Mouse (Mus musculus): ENCODE data around the gene Akap10. TPM values are rescaled to one million over a fixed set of nuclear protein-coding genes. Genes with fewer than 3 reads are reported as not detected.
"Not testable (repeated sequence)": the region's sequence is repeated elsewhere in the genome, so short reads cannot be mapped to it uniquely, and the experiment has no call there.

Gene Akap10
- polyA plus RNA-seq, 1 experiment from 2014 or later, result 7.7 TPM

DNA sequence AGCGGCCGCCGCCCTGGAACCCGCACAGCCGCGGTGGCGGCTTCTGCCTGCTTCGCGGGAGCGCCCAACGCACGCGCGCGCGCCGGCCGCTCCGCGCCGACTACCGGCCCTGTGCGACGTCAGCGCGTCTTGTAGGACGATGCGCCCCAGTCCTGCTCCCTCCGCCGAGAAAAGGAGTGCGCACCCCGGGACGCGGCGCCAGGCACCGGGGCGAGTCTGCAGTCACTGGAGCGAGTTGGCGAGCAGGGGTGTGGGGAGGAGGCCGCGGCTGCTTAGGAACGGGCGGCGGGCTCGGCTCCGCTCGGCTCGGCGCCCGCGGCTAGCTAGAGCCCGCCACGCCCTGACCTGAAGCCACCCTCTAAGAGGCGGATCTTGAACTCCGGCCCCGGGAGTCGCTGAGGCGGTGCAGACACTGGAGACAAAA, 75.1 kb downstream of the Akap10 start, which contains the start of gene Ulk2:
TSS of gene Ulk2 (minus strand) at position 86 of the 424 bp plus-strand sequence.
- ATAC-seq (ENCODE audit: low read depth), result peak; percentile 75
- WGBS (ENCODE audit: insufficient replicate concordance), result under 1% methylated on average over 58 of the region's 58 CpGs
- Histone ChIP-seq H3K9ac (ENCODE audit: low read depth, low read length) (peak within 1 kb of the TSS; percentile 88), H3K4me3 (ENCODE audit: low read depth, low read length) (peak within 1 kb of the TSS; percentile 77), H3K27me3 (ENCODE audit: control insufficient read depth, insufficient read depth, low read depth, low read length) (no peaks in the 10 kb centered on the region), H3K9me3 (replicated peaks; ENCODE audit: control insufficient read depth, low read length) (no peaks in the 10 kb centered on the region), H3K4me2 (ENCODE audit: low read depth, low read length) (peak within 1 kb of the TSS; percentile 86), H3K36me3 (ENCODE audit: control insufficient read depth, insufficient read depth) (no peaks in the 10 kb centered on the region), H3K27ac (ENCODE audit: low read length) (peak within 1 kb of the TSS; percentile 79), H3K4me1 (ENCODE audit: control insufficient read depth, low read depth, low read length) (peaks cover 3% of the 10 kb centered on the region)

DNA sequence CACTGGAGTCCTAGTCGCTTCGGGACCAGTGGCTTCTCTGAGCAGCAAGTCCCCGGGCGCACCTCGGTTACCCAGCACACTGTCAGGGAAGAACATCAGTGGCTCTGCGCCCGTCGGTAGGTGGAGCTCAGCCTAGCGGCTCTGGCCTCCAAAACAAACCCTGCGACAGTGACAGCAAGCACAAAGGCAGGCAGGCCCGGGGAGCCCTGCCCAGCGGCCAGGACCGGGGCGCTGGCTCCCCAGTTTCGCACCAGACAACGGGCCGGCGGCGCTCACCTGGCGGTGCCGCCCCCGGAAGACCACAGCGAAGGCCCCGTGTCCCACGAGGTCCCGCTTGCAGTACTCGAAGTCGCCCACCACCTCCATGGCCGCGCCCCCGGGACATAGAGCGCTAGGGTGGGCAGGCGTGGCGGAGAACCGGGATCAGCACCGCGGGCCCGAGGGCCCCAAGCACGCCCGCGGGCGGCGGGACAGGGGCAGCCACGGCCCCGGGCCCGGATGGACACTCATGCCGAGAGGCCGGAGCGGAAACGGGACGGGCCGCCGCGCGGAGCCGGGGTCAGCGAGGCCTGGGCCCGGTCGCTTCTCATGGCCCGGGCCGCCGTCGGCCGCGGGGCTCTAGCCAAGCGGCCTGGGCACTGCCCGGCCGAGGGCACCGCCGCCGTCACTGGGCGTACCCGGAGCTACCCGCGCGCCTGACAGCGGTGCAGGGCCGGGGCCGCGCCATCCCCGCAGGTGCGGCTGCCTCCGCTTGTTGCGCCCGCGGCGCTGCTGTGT, 75.7 kb downstream of the Akap10 start:
- peak; percentile 83 for ATAC-seq (ENCODE audit: low read depth)
- H3K36me3 ChIP-seq (ENCODE audit: control insufficient read depth, insufficient read depth), result no peaks in the 10 kb centered on the region
- H3K9me3 ChIP-seq (replicated peaks; ENCODE audit: control insufficient read depth, low read length), result no peaks in the 10 kb centered on the region
- H3K4me2 ChIP-seq (ENCODE audit: low read depth, low read length), result peak overlapping the region; percentile 86
- WGBS (ENCODE audit: insufficient replicate concordance), result under 1% methylated on average over 85 of the region's 87 CpGs
- no peaks in the 10 kb centered on the region for H3K27me3 ChIP-seq (ENCODE audit: control insufficient read depth, insufficient read depth, low read depth, low read length)
- peak overlapping the region; percentile 77 for H3K4me3 ChIP-seq (ENCODE audit: low read depth, low read length)
- peaks cover 3% of the 10 kb centered on the region for H3K4me1 ChIP-seq (ENCODE audit: control insufficient read depth, low read depth, low read length)
- H3K27ac ChIP-seq (ENCODE audit: low read length), result peak overlapping the region; percentile 79
- H3K9ac ChIP-seq (ENCODE audit: low read depth, low read length), result peak overlapping the region; percentile 88

DNA sequence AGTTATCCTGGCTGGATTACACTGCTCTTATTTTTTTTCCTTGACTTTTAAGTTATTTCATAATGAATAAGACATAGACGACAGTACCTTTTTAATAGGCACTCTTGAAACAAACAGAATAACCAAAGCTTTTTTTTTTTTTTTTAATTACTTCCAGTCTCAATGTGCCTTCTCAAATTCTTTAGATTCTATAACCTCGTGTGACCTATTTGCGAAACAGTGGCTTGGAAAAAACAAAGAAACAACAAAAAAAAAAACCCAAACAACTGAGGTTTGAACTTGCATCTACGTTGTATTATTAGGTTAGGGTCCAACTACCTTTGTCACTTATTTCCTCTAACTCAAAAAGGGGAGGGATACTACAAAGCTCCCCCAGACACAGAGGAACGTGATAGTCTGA, 76.4 kb downstream of the Akap10 start:
- Histone ChIP-seq H3K27ac (ENCODE audit: low read length) (peak overlapping the region; percentile 79), H3K27me3 (ENCODE audit: control insufficient read depth, insufficient read depth, low read depth, low read length) (no peaks in the 10 kb centered on the region), H3K9ac (ENCODE audit: low read depth, low read length) (peak overlapping the region; percentile 88), H3K4me2 (ENCODE audit: low read depth, low read length) (peak overlapping the region; percentile 86), H3K9me3 (replicated peaks; ENCODE audit: control insufficient read depth, low read length) (no peaks in the 10 kb centered on the region), H3K4me1 (ENCODE audit: control insufficient read depth, low read depth, low read length) (peaks cover 3% of the 10 kb centered on the region), H3K36me3 (ENCODE audit: control insufficient read depth, insufficient read depth) (no peaks in the 10 kb centered on the region), H3K4me3 (ENCODE audit: low read depth, low read length) (peak overlapping the region; percentile 77)
- ATAC-seq (ENCODE audit: low read depth), result no peak
- WGBS (ENCODE audit: insufficient replicate concordance), result 19% methylated on average over 5 of the region's 5 CpGs

DNA sequence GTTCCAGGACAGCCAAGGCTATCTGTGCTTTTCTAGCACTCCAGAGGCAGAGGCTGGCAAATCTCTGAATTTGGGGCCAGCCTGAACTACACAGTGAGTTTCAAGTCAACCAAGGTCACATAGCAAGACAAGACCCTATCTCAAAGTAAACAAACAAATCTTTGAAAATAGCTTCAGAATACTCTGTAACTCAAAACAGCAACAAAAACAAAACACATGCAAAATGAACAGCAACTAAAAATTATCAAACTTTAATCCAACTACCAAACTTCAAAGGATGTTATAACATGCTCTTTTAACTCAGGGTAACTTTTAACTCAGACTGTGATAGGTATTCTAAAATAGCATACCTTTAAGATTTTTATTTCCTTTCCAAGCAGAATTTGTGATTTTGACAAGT, 77.1 kb downstream of the Akap10 start:
- Histone ChIP-seq H3K4me3 (ENCODE audit: low read depth, low read length) (no peak overlapping the region), H3K9me3 (replicated peaks; ENCODE audit: control insufficient read depth, low read length) (no peaks in the 10 kb centered on the region), H3K9ac (ENCODE audit: low read depth, low read length) (no peak overlapping the region), H3K36me3 (ENCODE audit: control insufficient read depth, insufficient read depth) (no peaks in the 10 kb centered on the region), H3K27ac (ENCODE audit: low read length) (no peak overlapping the region), H3K4me1 (ENCODE audit: control insufficient read depth, low read depth, low read length) (peaks cover 3% of the 10 kb centered on the region), H3K27me3 (ENCODE audit: control insufficient read depth, insufficient read depth, low read depth, low read length) (no peaks in the 10 kb centered on the region), H3K4me2 (ENCODE audit: low read depth, low read length) (no peak overlapping the region)
- no peak for ATAC-seq (ENCODE audit: low read depth)

DNA sequence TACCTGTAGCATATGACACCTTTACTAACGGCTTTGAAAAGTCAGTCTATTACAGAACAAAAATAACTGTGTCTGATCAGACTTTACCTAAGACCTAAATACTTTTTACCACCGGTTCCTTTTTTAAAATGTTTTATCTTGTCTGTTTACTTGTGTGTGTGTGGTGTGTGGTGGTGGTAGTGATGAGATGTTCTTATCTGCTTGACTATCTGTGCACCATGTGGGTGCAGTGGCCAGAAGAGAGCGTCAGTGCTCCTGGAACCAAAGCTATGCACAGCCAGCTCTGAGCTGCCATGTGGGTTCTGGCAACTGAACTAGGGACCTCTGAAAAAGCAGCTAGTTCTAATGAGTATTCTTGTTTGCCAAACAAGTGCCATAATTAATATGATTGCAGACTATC, 78.9 kb downstream of the Akap10 start:
- Histone ChIP-seq H3K27ac (ENCODE audit: low read length) (no peak overlapping the region), H3K4me2 (ENCODE audit: low read depth, low read length) (no peak overlapping the region), H3K4me3 (ENCODE audit: low read depth, low read length) (no peak overlapping the region), H3K27me3 (ENCODE audit: control insufficient read depth, insufficient read depth, low read depth, low read length) (no peaks in the 10 kb centered on the region), H3K9ac (ENCODE audit: low read depth, low read length) (no peak overlapping the region), H3K4me1 (ENCODE audit: control insufficient read depth, low read depth, low read length) (peaks cover 3% of the 10 kb centered on the region), H3K9me3 (replicated peaks; ENCODE audit: control insufficient read depth, low read length) (no peaks in the 10 kb centered on the region), H3K36me3 (ENCODE audit: control insufficient read depth, insufficient read depth) (no peaks in the 10 kb centered on the region)
- ATAC-seq (ENCODE audit: low read depth), result no peak
- WGBS (ENCODE audit: insufficient replicate concordance), result 51% methylated on average over 3 of the region's 3 CpGs

DNA sequence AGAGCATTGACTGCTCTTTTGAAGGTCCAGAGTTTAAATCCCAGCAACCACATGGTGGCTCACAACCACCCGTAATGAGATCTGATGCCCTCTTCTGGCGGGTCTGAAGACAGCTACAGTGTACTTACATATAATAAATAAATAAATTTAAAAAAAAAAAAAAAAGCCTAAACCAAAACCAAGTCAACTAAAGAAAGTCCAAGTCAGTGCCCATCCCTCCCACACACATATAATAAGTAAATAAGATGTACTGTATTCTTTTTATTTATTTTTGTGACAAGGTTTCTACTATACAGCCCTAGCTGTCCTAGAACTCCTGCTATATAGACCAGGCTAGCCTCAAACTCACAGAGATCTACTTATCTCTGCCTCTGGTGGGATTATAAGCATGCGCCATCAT, 89.4 kb downstream of the Akap10 start:
- not testable (repeated sequence) for H3K27ac ChIP-seq (ENCODE audit: low read length); H3K27me3 ChIP-seq (ENCODE audit: control insufficient read depth, insufficient read depth, low read depth, low read length); H3K4me1 ChIP-seq (ENCODE audit: control insufficient read depth, low read depth, low read length); H3K36me3 ChIP-seq (ENCODE audit: control insufficient read depth, insufficient read depth); H3K4me3 ChIP-seq (ENCODE audit: low read depth, low read length); H3K4me2 ChIP-seq (ENCODE audit: low read depth, low read length); H3K9me3 ChIP-seq (replicated peaks; ENCODE audit: control insufficient read depth, low read length); ATAC-seq (ENCODE audit: low read depth); H3K9ac ChIP-seq (ENCODE audit: low read depth, low read length)
- 66% methylated on average over 3 of the region's 3 CpGs for WGBS (ENCODE audit: insufficient replicate concordance)

DNA sequence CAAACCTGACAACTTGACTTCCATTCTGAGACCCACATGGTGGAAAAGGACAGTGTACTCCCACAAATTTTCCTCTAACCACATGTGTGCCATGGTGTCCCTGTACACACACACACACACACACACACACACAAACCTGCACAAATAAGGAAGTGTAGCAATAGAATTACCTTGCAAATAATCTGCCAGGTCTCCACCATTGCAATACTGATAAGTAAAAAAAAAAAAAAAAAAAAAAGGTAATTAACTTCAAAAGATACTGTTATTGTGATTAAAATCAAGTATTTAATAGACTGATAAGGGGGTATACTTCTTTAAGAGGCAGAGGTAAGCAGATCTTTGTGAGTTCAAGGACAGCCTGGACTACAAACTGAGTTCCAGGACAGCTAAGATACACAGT, 90.1 kb downstream of the Akap10 start:
- Histone ChIP-seq H3K4me1 (ENCODE audit: control insufficient read depth, low read depth, low read length) (no peaks in the 10 kb centered on the region), H3K9me3 (replicated peaks; ENCODE audit: control insufficient read depth, low read length) (no peaks in the 10 kb centered on the region), H3K36me3 (ENCODE audit: control insufficient read depth, insufficient read depth) (no peaks in the 10 kb centered on the region; the same call in 1 of the 2 replicates), H3K27ac (ENCODE audit: low read length) (no peak overlapping the region), H3K4me2 (ENCODE audit: low read depth, low read length) (no peak overlapping the region), H3K27me3 (ENCODE audit: control insufficient read depth, insufficient read depth, low read depth, low read length) (no peaks in the 10 kb centered on the region), H3K4me3 (ENCODE audit: low read depth, low read length) (no peak overlapping the region), H3K9ac (ENCODE audit: low read depth, low read length) (no peak overlapping the region)
- no peak for ATAC-seq (ENCODE audit: low read depth)

DNA sequence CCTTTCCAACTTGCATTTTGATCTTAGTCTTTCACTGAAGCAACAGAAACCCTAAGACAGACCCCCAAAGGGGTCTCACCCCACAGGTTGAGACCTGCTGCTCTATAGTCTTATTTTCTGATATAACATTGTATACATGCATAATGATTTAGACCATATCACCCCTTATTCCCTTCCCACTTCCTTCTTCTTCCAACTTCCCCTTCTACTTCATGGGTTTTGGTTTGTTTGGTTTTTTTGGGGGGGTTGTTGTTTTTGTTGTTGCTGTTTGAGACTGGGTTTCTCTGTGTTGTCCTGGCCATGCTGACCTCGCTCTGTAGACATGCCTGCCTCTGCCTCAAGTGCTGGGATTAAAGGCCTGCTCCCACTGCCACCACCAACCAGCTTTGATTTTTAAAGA, 90.9 kb downstream of the Akap10 start:
- no peaks in the 10 kb centered on the region for H3K4me1 ChIP-seq (ENCODE audit: control insufficient read depth, low read depth, low read length)
- no peak overlapping the region for H3K4me3 ChIP-seq (ENCODE audit: low read depth, low read length)
- H3K9ac ChIP-seq (ENCODE audit: low read depth, low read length), result no peak overlapping the region
- WGBS (ENCODE audit: insufficient replicate concordance), result 61% methylated on average over 1 of the region's 1 CpGs
- H3K36me3 ChIP-seq (ENCODE audit: control insufficient read depth, insufficient read depth), result no peaks in the 10 kb centered on the region; the same call in 1 of the 2 replicates
- no peaks in the 10 kb centered on the region for H3K9me3 ChIP-seq (replicated peaks; ENCODE audit: control insufficient read depth, low read length)
- no peak overlapping the region for H3K4me2 ChIP-seq (ENCODE audit: low read depth, low read length)
- H3K27me3 ChIP-seq (ENCODE audit: control insufficient read depth, insufficient read depth, low read depth, low read length), result no peaks in the 10 kb centered on the region
- H3K27ac ChIP-seq (ENCODE audit: low read length), result no peak overlapping the region
- no peak for ATAC-seq (ENCODE audit: low read depth)
